Mouse (Mus musculus) gastrocnemius, adult 18-20 months (tissue): Measurements from ENCODE around the gene Unc45b. TPM values are rescaled to one million over a fixed set of nuclear protein-coding genes. Genes with fewer than 3 reads are reported as not detected.

Experiments
- DNase-seq: peaks from one replicate; pipeline ENCODE4 v3.0.0; 2021; ENCODE audit warnings: low spot score
- long read RNA-seq, 2 experiments: library from polyadenylated mRNA; stranded (forward); transcript quantifications; one replicate each; pipeline ENCODE4 v2.0.0; 2021
- total RNA-seq, 2 experiments: library from RNA; stranded (reverse); gene quantifications; 2 replicates each; pipeline ENCODE4 v1.2.3; 2021

The Unc45b gene
- 100 to 1,000 TPM; 186 to 189 TPM for total RNA-seq
- long read RNA-seq, experiment 1, transcript Unc45b-201 (20 exons, 3,549 nt) = major isoform, 417 of 516 reads
- long read RNA-seq, experiment 1, transcript Unc45b-205 (20 exons, 3,555 nt) = minor isoform, 5 of 516 reads
- long read RNA-seq, experiment 1, partial matches to known transcripts = 52 of 516 reads
- long read RNA-seq, experiment 1, other reads (novel, unspliced or antisense) = 42 of 516 reads
- long read RNA-seq, experiment 2, transcript Unc45b-201 (20 exons, 3,549 nt) = major isoform, 266 of 333 reads
- long read RNA-seq, experiment 2, partial matches to known transcripts = 45 of 333 reads
- long read RNA-seq, experiment 2, other reads (novel, unspliced or antisense) = 21 of 333 reads

DNA sequence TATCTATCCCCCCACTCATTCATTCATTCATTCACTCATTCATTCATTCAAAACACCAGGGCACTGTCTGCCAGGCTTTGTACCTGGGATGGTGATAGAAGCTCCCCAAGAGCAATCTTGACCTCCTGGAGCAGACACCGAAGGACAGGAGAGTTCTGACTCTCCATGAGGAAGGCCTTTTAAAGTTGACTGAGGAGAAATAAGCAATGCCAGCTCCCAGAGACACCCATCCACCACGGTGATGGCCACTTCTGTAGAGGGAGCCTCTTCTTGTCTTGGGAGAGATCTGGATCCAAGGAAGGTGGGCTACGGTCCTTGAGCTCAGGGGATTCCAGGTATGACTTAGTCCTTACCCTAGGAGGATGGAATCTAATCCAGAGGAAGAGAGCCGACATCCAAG lies at the start of gene Unc45b:
Gene Unc45b (plus strand): TSS at position 301 of the 400 bp plus-strand sequence.
- DNase-seq = no peak

- DNase-seq = no peak
These were observed 49.6 kb upstream of the Unc45b start for GRCm38 (mm10) chr11:82860759-82861158.

DNA sequence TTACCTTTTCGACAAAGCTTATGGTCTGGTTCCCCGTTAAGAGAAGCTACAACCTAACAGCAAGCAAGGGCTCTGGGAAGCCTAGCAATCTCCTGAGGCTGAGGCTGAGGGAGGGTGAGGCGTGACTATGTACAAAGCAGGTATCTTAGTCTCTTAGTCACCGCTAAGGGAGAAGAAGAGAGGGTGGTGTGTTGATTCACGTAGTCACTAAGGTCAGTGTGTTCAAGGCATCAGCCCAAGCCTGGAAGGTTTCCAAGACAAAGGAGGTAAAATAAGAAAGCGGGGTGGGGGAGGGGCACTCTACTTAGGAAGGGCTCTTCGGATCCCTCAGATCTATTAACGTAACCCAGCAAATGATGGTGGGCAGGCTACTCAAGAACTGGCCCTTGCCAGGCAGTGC lies 48.8 kb upstream of the Unc45b start:
- peak; percentile 30 for DNase-seq

DNA sequence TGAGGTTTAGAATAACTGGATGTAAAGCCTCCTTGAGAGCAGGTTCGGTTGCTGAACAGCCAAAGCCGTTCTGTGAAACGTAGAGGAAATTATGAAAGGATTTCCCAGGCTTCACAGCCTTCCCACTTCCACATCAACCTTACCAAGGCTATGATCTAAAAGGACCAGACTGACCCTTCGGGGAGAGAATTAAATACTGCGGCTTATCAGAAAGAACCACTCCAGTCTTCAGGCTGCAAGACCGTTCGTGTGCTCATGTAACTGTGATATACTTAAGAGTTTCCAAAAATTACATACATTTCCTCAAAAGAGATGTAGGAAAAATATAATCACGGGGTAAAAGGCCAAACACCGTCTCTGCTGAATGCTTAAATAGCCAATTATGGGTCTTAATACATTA lies 47.7 kb upstream of the Unc45b start:
- no peak for DNase-seq

- DNase-seq = no peak
These were observed 47.3 kb upstream of the Unc45b start for GRCm38 (mm10) chr11:82863059-82863458.

- DNase-seq = no peak
These were observed 46.8 kb upstream of the Unc45b start for GRCm38 (mm10) chr11:82863488-82863931.

DNA sequence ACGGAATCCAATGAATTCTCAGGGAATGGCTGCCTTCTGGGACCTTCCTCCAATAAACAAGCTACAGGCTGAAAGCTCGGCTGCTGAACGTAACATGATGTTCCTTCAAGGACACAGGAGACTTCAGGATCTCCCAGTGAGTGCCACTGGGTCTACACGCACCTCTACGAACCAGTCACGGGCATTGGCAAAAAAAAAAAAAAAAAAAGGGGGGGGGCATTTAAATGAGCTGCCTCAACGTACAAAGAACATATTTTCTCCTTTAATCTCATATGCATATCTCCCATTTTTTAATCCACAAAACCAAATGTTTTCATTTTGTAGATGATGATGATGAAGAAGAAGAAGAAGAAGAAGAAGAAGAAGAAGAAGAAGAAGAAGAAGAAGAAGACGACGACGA lies 44.4 kb upstream of the Unc45b start:
- no peak for DNase-seq

DNA sequence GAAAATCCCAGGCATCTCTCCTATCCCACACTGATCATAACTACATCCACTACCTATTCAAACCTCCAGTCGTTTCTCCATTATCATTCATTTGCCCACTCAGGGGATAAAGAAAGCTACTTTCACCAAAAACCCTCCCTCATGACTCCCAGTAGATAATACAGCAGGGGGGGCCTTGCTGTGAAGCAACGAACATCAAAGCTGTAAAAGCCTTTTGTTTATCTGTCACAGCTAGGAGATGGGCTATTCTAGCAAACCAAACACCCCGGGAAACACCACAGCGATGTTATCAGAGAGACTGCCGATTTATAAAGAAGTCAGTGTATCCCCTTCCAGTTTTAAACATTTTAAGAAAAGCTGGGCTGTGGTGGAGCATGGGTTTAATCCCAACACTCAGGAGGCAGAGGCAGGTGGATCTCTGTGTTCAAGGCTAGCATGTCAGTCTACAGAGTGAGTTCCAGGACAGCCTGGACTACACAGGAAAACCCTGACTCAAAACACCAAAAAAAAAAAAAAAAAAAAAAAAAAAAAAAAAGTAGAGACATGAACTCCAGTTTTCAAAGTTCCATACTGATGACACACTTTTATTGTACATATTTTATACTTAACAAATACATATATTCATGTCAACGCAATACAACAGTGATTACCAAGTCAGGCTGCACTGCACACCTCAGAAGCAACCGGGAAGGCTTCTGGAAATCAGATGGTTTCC lies 43.3 kb upstream of the Unc45b start:
- DNase-seq = no peak

GRCm38 (mm10) chr11:82867956-82868355 lies 42.4 kb upstream of the Unc45b start:
- DNase-seq = no peak

- no peak for DNase-seq
These were observed 40.7 kb upstream of the Unc45b start for GRCm38 (mm10) chr11:82869506-82870172.

- DNase-seq = peak; percentile 82
These were observed 39.9 kb upstream of the Unc45b start for GRCm38 (mm10) chr11:82870173-82871030.

GRCm38 (mm10) chr11:82871031-82871446 lies 39.3 kb upstream of the Unc45b start, which contains the start of gene Rffl:
Gene Rffl (minus strand): TSS chr11:82871210.
- DNase-seq = peak; percentile 93

DNA sequence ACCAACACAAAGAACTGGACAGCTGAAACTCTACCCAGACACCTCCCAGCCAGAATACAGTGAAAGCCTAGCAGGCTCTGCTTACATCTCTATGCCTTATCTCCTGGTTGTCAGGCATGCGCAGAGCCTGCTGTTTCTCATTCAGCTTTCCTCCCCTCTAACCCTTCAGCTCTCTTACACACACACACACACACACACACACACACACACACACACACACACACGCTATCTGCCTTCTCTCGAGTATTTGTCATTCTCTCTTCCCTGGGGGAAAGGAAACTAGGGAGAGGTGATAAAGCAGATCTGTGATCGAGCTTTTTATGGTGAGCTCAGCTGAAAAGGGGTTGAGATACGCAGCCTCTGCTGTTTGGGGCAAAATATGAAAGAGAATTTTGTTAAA lies 35.4 kb upstream of the Unc45b start:
- no peak for DNase-seq

- no peak for DNase-seq
These were observed 34.7 kb upstream of the Unc45b start for GRCm38 (mm10) chr11:82875631-82876030.

DNA sequence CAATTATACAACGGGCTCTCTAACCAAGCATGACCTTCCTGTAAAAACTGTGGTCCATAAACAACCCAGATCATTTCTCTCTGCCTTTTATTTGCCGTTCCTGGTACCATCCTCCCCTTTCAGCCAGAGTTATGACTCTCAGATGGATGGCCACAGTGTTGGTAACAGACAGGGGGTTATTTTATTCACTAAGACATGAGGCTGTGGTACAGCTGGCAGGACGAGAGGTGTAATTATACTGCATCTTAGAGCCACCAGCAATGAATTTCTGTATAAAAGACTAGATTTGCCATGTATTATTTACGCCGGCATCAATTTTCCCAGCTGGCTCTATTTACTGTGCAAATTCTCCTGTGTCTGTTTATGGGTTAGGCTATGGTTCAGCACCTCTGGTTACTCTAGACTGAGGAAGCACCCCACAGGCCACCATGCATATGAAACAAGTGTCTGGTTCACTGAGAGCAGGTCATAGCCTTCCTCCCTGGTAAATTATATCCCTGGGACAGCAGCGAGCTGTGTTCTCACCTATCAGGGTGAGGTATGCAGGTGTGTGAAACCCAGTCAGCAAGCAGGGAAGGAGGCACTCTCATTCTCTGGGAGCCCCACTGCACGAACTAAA lies 32.5 kb upstream of the Unc45b start:
- DNase-seq = no peak

DNA sequence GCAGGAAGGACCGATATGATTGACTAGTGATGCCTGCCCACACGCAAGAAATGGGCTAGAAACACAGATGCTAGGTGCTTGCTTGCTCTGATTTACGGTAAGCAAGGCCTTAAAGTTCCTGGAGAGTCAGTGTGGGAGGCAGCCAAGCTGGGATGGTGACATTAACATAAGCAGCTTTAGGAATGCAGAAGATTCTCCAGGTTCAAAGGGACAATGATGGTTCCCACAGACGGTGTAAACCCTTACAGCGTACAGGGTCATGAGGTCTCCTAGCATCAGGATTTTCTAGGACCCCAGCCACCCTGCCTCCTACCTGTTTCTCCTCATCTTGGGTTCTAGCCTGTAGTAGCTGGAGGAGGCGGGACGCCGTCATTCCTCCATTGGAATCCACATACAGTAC lies 27.2 kb upstream of the Unc45b start:
- DNase-seq = no peak

DNA sequence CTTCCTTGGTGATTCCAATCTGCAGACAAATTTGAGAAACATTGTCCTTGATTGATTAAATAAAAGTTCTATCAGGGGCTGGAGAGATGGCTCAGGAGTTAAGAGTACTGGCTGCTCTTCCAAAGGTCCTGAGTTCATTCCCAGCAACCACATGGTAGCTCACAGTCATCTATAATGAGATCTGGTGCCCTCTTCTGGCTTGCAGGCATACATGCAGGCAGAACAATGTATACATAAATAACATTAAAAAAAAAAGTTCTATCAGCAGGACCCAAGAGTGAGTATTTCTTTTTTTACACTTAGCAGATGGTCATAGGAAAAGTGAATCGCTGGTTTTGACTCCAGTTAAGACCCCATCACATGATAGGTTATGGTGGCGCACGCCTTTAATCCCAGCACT lies 23.8 kb upstream of the Unc45b start:
- DNase-seq = no peak

GRCm38 (mm10) chr11:82888491-82888946 lies 21.8 kb upstream of the Unc45b start:
- DNase-seq = no peak

DNA sequence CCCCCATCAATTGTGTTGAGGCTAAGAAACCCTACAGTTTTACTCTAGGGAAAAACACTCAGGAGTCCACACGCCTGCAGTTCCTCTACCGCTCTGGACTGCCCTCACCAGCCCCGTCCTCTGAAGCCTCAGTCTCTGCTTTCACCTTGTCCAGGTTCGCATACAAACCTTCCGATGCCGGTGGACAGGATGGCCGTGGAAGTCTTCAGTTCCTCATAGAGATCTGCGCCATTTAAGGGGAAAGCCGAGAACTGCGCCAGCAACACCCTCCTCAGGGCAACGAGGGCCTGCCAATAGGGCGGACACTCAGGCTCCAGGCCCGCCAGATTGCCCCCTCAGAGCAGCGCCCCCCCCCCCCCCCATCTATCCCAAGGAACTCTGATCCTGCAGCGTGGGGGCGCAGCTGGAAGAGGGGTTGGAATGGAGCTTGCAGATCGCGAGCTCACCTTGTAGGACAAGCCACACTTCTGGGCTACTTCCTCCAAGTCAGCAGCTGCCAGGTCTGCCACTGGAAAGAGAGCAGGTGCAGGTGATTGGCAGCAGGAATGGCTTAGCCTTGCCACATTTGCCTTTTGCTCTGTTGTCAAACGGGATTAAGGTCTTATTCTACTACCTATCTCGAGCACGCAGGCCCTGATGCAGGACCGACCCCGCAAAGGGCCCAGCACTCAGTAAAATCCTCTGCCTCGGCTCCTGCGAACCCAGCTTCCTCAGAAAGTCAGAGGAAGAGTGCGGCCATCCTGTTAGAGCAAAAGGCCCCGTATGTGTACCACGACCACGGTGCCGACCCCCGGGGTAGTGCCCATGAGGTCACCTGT lies 20.6 kb upstream of the Unc45b start:
- DNase-seq = no peak

- DNase-seq = peak; percentile 94
These were observed 20.0 kb upstream of the Unc45b start, which contains the start of gene Rad51d for GRCm38 (mm10) chr11:82890342-82890762. Gene Rad51d (minus strand): TSS chr11:82890614.
